Mouse (Mus musculus): Measurements from ENCODE around the gene Trp53rkb. TPM values are rescaled to one million over a fixed set of nuclear protein-coding genes. Genes with fewer than 3 reads are reported as not detected.

Gene Trp53rkb
- polyA plus RNA-seq, 1 experiment, result 4.3 TPM

GRCm38 (mm10) chr2:166809499-166809898, 17.2 kb downstream of the Trp53rkb start:
- TF ChIP-seq POLR2A (IDR thresholded peaks at IDR 0.05; ENCODE audit: insufficient read depth, low read length) (no peak), CTCF (IDR thresholded peaks at IDR 0.05; ENCODE audit: low read depth, low read length) (no peak), EP300 (IDR thresholded peaks at IDR 0.05; ENCODE audit: insufficient read depth, low read depth, low read length) (no peak)
- H3K36me3 ChIP-seq (ENCODE audit: control insufficient read depth, insufficient read depth, low read length, poor library complexity, severe bottlenecking), result no peaks in the 10 kb centered on the region
- H3K9ac ChIP-seq (ENCODE audit: low read depth, poor library complexity, severe bottlenecking), result no peak overlapping the region
- no peak overlapping the region for H3K4me3 ChIP-seq (ENCODE audit: low read depth, low read length)
- H3K27ac ChIP-seq (ENCODE audit: insufficient read depth, low read length), result no peak overlapping the region
- H3K4me1 ChIP-seq (ENCODE audit: control insufficient read depth, insufficient read depth, low read length), result no peaks in the 10 kb centered on the region
- peaks cover 11% of the 10 kb centered on the region; the same call in 1 of the 2 replicates for H3K9me3 ChIP-seq (replicated peaks; ENCODE audit: control insufficient read depth, insufficient read depth, low read length, poor library complexity, severe bottlenecking)
- no peaks in the 10 kb centered on the region for H3K27me3 ChIP-seq (ENCODE audit: control insufficient read depth, insufficient read depth, low read length, poor library complexity, severe bottlenecking)

DNA sequence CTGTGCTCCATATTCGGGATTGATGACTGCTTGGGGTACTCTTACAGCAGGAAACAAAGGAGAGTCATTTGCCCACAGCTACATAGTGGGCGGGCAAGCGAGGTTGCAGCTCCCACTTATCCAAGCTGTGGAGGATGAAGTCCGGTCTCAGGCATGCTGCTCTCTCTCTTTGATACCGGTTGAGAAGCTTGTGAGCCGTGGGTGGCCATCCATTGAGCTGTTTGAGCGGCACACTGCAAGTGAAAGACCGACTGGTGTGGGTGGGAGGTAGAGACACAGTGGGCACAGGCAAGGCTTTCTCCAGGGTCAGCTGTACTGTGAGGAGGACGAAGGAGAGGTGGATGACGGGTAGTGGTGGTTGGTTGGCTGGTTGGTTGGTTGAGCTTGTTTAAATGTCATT, 18.5 kb downstream of the Trp53rkb start:
- no peak for TF ChIP-seq EP300 (IDR thresholded peaks at IDR 0.05; ENCODE audit: insufficient read depth, low read depth, low read length)
- TF ChIP-seq POLR2A (IDR thresholded peaks at IDR 0.05; ENCODE audit: insufficient read depth, low read length), result no peak
- TF ChIP-seq CTCF (IDR thresholded peaks at IDR 0.05; ENCODE audit: low read depth, low read length), result no peak
- H3K9me3 ChIP-seq (replicated peaks; ENCODE audit: control insufficient read depth, insufficient read depth, low read length, poor library complexity, severe bottlenecking), result peaks cover 11% of the 10 kb centered on the region; the same call in 1 of the 2 replicates
- H3K4me1 ChIP-seq (ENCODE audit: control insufficient read depth, insufficient read depth, low read length), result no peaks in the 10 kb centered on the region
- no peak overlapping the region for H3K4me3 ChIP-seq (ENCODE audit: low read depth, low read length)
- no peaks in the 10 kb centered on the region for H3K27me3 ChIP-seq (ENCODE audit: control insufficient read depth, insufficient read depth, low read length, poor library complexity, severe bottlenecking)
- H3K27ac ChIP-seq (ENCODE audit: insufficient read depth, low read length), result no peak overlapping the region
- H3K36me3 ChIP-seq (ENCODE audit: control insufficient read depth, insufficient read depth, low read length, poor library complexity, severe bottlenecking), result no peaks in the 10 kb centered on the region
- no peak overlapping the region for H3K9ac ChIP-seq (ENCODE audit: low read depth, poor library complexity, severe bottlenecking)

DNA sequence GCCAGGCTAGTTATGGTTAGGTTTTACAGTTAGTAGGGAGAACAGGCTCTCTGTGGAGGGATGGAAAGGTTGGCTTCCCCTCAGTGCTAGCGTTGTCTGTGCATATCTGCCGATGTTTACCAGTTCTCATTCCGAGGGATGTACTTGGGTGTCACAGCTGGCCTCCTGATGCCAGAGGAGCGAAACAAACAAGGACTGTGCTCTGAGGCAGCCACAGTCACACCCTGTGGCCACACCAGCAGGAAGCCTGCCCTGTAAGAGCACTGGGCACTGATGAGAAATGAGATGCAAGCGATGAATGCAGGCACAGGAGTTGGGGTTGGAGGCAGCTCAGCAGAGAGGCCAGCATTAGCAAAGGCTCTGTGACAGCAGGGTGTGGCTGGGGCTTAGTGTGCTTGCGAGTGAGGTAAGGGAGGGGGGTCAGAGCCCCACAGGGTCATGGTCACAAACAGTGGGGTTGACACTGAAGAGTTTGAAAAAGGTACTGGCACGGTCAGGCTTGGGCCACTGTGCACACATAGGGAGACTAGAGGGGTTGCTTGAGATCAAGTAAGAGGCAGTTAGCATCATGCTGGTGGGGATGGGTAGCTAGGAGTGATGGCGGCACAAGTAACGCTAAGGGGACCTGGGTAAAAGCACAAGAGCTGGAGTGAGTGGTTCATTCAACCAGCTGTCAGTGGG, 26.3 kb downstream of the Trp53rkb start:
- Histone ChIP-seq H3K4me1 (ENCODE audit: control insufficient read depth, insufficient read depth, low read length) (no peaks in the 10 kb centered on the region), H3K36me3 (ENCODE audit: control insufficient read depth, insufficient read depth, low read length, poor library complexity, severe bottlenecking) (no peaks in the 10 kb centered on the region), H3K27me3 (ENCODE audit: control insufficient read depth, insufficient read depth, low read length, poor library complexity, severe bottlenecking) (no peaks in the 10 kb centered on the region), H3K27ac (ENCODE audit: insufficient read depth, low read length) (no peak overlapping the region), H3K9me3 (replicated peaks; ENCODE audit: control insufficient read depth, insufficient read depth, low read length, poor library complexity, severe bottlenecking) (peaks cover 7% of the 10 kb centered on the region), H3K9ac (ENCODE audit: low read depth, poor library complexity, severe bottlenecking) (no peak overlapping the region), H3K4me3 (ENCODE audit: low read depth, low read length) (no peak overlapping the region)
- no peak for TF ChIP-seq CTCF (IDR thresholded peaks at IDR 0.05; ENCODE audit: low read depth, low read length)
- TF ChIP-seq EP300 (IDR thresholded peaks at IDR 0.05; ENCODE audit: insufficient read depth, low read depth, low read length), result no peak
- no peak for TF ChIP-seq POLR2A (IDR thresholded peaks at IDR 0.05; ENCODE audit: insufficient read depth, low read length)

DNA sequence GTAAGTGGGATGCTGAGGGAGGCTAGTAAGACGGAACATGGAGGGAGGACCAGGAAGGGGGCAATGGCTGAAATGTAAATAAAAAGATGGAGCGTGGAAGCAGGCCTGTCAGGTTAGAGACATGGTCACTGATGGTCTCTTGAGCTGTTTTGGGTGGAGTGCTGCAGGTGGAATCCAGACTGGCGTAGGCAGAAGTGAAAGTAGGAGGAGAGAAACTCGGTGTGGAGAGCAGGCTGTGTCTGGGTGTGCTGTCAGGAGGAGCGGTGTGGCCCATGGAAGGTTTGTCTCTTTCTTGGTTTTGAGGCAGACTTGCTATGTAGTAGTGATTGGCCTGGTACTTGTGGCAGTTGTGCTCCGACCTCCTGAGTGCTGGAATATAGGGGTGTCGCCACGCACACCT, 27.5 kb downstream of the Trp53rkb start:
- no peaks in the 10 kb centered on the region for H3K4me1 ChIP-seq (ENCODE audit: control insufficient read depth, insufficient read depth, low read length)
- no peak overlapping the region for H3K9ac ChIP-seq (ENCODE audit: low read depth, poor library complexity, severe bottlenecking)
- no peak overlapping the region for H3K4me3 ChIP-seq (ENCODE audit: low read depth, low read length)
- no peaks in the 10 kb centered on the region for H3K27me3 ChIP-seq (ENCODE audit: control insufficient read depth, insufficient read depth, low read length, poor library complexity, severe bottlenecking)
- no peak for TF ChIP-seq EP300 (IDR thresholded peaks at IDR 0.05; ENCODE audit: insufficient read depth, low read depth, low read length)
- no peak overlapping the region for H3K27ac ChIP-seq (ENCODE audit: insufficient read depth, low read length)
- peaks cover 7% of the 10 kb centered on the region for H3K9me3 ChIP-seq (replicated peaks; ENCODE audit: control insufficient read depth, insufficient read depth, low read length, poor library complexity, severe bottlenecking)
- no peaks in the 10 kb centered on the region for H3K36me3 ChIP-seq (ENCODE audit: control insufficient read depth, insufficient read depth, low read length, poor library complexity, severe bottlenecking)

GRCm38 (mm10) chr2:166820844-166821243, 28.5 kb downstream of the Trp53rkb start:
- Histone ChIP-seq H3K9me3 (replicated peaks; ENCODE audit: control insufficient read depth, insufficient read depth, low read length, poor library complexity, severe bottlenecking) (peaks cover 7% of the 10 kb centered on the region), H3K9ac (ENCODE audit: low read depth, poor library complexity, severe bottlenecking) (no peak overlapping the region), H3K4me3 (ENCODE audit: low read depth, low read length) (no peak overlapping the region), H3K4me1 (ENCODE audit: control insufficient read depth, insufficient read depth, low read length) (no peaks in the 10 kb centered on the region), H3K27me3 (ENCODE audit: control insufficient read depth, insufficient read depth, low read length, poor library complexity, severe bottlenecking) (no peaks in the 10 kb centered on the region), H3K27ac (ENCODE audit: insufficient read depth, low read length) (no peak overlapping the region), H3K36me3 (ENCODE audit: control insufficient read depth, insufficient read depth, low read length, poor library complexity, severe bottlenecking) (no peaks in the 10 kb centered on the region)
- TF ChIP-seq CTCF (IDR thresholded peaks at IDR 0.05; ENCODE audit: low read depth, low read length), result no peak
- no peak for TF ChIP-seq EP300 (IDR thresholded peaks at IDR 0.05; ENCODE audit: insufficient read depth, low read depth, low read length)
- no peak for TF ChIP-seq POLR2A (IDR thresholded peaks at IDR 0.05; ENCODE audit: insufficient read depth, low read length)

DNA sequence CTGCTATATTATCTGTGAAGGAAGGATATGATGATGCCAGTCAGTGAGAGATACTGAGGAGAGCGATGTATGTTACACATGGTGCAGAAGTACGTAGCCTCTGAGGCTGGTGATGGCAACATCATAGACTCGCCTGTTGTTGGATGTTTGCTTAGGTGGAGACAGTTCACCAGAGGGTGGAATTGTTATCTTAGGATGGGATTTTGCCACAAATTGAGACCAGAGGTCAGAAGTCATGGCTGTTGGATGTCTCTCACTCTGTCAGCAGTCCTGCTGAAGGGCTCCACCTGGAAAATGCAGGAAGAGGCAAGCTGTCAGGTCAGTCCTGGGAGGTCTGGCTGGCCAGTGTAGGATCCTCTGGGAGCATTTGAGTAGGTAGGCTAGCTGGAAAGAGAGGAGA, 29.1 kb downstream of the Trp53rkb start:
- TF ChIP-seq POLR2A (IDR thresholded peaks at IDR 0.05; ENCODE audit: insufficient read depth, low read length) (no peak), EP300 (IDR thresholded peaks at IDR 0.05; ENCODE audit: insufficient read depth, low read depth, low read length) (no peak), CTCF (IDR thresholded peaks at IDR 0.05; ENCODE audit: low read depth, low read length) (no peak)
- Histone ChIP-seq H3K36me3 (ENCODE audit: control insufficient read depth, insufficient read depth, low read length, poor library complexity, severe bottlenecking) (no peaks in the 10 kb centered on the region), H3K27me3 (ENCODE audit: control insufficient read depth, insufficient read depth, low read length, poor library complexity, severe bottlenecking) (no peaks in the 10 kb centered on the region), H3K4me3 (ENCODE audit: low read depth, low read length) (no peak overlapping the region), H3K27ac (ENCODE audit: insufficient read depth, low read length) (no peak overlapping the region), H3K9me3 (replicated peaks; ENCODE audit: control insufficient read depth, insufficient read depth, low read length, poor library complexity, severe bottlenecking) (peaks cover 7% of the 10 kb centered on the region), H3K4me1 (ENCODE audit: control insufficient read depth, insufficient read depth, low read length) (no peaks in the 10 kb centered on the region), H3K9ac (ENCODE audit: low read depth, poor library complexity, severe bottlenecking) (no peak overlapping the region)

All from ES-Bruce4 (cell line).